Mouse (Mus musculus) cerebral cortex, adult 2 months (tissue): Measurements from ENCODE around the gene Strap.

ENCODE experiments used
- WGBS: fragments of 180-500 bp; shearing (Covaris S2); methylation state at CpG from one replicate; pipeline ENCODE4 v1.1.7; 2018; 5-methylcytosine and 5-hydroxymethylcytosine counted together

Strap gene

GRCm38 (mm10) chr6:137722220-137722931 is 12.5 kb upstream of the Strap start:
- WGBS, result 92% methylated on average over 15 of the region's 15 CpGs

- WGBS, result 3% methylated on average over 4 of the region's 4 CpGs
Measured at GRCm38 (mm10) chr6:137723898-137724297, 11.0 kb upstream of the Strap start.

- WGBS, result 2% methylated on average over 7 of the region's 7 CpGs
Measured at GRCm38 (mm10) chr6:137734460-137734845, 425 bp upstream of the Strap start.

- WGBS, result 7% methylated on average over 17 of the region's 17 CpGs
Measured at GRCm38 (mm10) chr6:137735671-137736238, 877 bp downstream of the Strap start.

DNA sequence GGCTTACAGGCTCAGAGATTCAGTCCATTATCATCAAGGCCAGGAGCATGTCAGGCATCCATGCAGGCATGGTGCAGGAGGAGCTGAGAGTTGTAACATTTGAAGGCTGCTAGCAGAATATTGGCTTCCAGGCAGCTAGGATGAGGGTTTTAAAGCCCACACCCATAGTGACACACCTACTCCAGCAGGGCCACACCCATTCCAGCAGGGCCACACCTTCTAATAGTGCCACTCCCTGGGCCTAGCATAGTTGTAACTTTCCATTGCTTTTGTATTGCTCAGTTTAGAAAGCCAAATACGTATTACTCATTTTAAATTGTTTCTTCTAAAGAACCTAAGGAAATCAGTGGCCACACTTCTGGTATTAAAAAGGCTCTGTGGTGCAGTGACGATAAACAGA is 6.1 kb downstream of the Strap start:
- WGBS, result 90% methylated on average over 2 of the region's 2 CpGs

DNA sequence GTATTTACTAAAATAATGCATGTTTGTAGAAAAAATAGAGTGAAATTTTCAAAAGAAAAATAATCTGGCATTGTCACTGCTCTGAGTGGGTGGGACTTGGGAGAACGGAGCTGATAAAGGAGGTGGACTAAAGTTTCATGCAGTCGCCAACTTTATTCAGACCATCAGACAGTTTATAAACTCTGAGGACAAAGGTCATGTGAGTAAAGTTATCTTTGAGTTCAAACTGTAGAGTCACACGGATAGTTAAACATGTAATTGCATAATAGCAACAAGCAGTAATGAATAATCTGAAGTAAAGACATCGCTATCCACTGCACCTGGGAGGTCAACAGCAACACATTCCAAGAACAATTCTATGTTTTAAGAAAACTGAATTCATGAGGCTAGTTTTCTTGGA is 9.8 kb downstream of the Strap start:
- WGBS, result 85% methylated on average over 4 of the region's 4 CpGs

DNA sequence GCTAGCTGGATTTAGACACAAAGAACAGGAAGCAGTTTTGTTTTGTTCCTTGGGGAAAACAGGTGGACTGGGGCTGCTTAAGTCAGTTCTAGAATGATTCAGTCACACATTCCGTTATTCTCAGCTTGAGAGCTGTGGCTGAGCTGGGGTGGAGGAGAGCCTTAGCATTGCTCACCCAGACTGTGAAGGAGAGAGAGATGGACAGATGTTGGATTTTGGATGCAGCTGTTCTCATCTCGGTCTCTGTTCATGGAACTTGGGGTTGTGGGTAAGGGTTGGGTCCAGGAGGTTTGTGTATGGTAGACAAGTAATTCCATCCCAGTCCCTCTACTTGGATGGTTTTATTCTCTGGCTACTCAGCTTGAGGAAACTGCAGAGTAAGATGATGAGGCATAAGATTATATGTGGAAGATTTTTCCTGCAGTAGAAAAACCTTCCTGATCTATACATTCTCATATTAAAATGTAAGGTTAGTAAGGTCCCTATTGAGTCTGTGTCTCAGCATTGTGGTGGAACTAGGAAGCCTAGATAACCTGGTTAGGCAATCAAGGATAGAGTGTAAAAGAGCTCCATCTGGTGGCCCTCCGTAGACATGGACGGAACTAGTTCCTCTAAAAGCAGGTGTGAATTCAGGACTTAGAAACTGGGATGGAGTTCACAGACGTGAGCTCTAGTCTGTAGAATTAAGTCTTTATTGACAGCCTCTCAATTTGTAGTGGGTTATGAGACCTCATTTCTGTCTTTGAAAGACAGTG is 12.5 kb downstream of the Strap start:
- WGBS, result 48% methylated on average over 5 of the region's 5 CpGs

- WGBS, result 88% methylated on average over 10 of the region's 10 CpGs
Measured at GRCm38 (mm10) chr6:137751551-137752274, 16.8 kb downstream of the Strap start.

DNA sequence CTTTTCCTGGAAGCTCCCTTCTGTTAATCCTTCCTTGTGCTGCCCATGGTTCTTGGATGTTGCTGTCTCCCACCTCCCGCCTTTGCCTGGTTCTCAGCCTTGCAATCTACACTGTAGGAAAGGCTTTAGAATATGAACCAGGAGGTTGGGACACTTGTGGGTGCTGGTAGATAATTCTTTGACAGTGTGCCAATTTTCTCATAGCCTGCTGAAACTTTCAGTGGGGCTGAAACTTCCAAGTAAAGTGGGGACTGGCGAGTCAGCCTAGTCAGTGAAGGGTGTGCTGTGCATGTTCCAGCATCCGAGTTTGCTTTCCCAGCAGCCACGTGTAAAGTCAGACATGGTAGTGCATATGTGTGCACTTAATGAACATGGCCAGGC is 17.4 kb downstream of the Strap start:
- 78% methylated on average over 4 of the region's 4 CpGs for WGBS

DNA sequence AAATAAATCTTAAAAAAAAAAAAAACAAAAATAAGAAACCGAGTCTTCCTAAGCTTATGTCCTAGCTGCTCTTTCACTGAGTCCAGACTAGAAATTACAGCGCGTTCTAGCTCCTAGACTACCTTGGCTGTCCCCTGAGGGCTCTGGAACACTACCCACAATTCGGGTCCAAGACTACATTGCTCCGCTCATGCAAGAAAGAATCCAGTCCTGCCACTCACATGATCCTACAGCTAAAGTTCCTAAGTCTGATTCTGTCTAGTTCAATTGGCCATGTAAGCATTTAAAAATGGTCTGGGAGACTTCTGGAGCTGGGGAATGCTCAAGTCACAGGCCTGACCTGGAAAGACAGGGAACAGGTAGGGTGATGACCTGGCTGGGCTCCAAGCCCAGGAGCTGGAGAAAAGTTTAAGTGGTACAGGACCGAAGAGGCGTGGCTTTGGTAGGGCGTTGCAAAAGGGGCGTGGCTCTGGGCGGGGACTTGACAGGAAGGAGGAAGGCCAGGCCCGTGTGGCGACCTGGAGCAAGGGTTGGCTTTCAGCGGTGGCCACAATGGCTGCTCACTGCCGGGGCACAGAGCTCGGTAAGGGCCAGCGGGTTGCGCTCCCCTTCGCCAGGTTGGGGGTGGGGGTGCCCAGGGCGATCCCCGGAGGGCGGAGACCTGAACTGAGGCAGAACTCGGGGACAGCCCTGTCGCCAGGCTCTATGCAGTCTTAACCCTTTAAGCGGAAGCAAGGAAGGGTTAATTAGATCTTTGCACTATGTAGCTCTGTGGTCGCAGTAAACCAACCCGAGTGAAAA is 19.4 kb downstream of the Strap start, which contains the start of gene Dera:
TSS of gene Dera (plus strand) at position 491 of the 801 bp plus-strand sequence.
- 12% methylated on average over 26 of the region's 26 CpGs for WGBS

GRCm38 (mm10) chr6:137754857-137755232 is 20.0 kb downstream of the Strap start:
- 3% methylated on average over 8 of the region's 8 CpGs for WGBS

GRCm38 (mm10) chr6:137756310-137756709 is 21.4 kb downstream of the Strap start:
- 66% methylated on average over 5 of the region's 5 CpGs for WGBS

DNA sequence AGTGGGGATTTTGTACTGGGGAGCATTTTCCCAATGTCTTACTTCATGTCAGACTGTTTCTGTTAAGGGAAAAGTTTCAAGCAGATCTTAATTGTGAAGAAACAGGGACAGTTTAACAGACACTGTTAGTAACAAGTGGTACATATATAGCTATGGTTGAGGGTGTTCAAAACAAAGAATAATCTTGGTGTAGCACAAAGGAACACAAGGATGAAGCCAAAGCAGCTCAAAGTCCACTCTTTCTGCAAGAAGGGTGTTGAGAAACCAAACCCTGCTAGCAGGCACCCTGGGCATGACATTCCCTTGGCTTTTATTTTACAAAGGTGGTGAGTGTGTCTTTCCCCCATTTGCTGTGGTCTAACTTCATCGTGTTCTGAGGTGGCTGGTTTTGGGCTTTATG is 23.0 kb downstream of the Strap start:
- WGBS, result 94% methylated on average over 1 of the region's 1 CpGs

DNA sequence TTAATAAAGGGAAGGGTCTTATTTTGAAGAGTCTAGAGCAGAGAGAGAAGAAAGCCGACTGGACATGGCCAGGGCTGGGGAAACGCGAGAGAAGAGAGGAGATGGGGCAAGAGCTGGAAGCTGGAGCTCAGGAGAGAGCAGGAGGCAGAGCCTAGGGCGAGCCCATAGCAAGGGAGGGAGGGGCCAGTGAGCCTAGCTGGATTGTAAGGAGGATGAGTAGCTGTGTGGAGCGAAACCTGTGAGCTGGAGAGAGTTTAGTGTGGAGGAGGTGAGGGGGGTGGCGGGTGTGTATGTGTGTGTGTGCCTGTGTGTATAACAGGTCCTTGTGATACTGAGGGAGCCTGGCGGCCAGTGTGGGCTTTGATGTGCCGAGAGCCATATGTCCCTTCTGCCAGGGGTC is 24.8 kb downstream of the Strap start:
- 60% methylated on average over 8 of the region's 8 CpGs for WGBS

GRCm38 (mm10) chr6:137760966-137761365 is 26.1 kb downstream of the Strap start:
- WGBS, result 28% methylated on average over 15 of the region's 15 CpGs

DNA sequence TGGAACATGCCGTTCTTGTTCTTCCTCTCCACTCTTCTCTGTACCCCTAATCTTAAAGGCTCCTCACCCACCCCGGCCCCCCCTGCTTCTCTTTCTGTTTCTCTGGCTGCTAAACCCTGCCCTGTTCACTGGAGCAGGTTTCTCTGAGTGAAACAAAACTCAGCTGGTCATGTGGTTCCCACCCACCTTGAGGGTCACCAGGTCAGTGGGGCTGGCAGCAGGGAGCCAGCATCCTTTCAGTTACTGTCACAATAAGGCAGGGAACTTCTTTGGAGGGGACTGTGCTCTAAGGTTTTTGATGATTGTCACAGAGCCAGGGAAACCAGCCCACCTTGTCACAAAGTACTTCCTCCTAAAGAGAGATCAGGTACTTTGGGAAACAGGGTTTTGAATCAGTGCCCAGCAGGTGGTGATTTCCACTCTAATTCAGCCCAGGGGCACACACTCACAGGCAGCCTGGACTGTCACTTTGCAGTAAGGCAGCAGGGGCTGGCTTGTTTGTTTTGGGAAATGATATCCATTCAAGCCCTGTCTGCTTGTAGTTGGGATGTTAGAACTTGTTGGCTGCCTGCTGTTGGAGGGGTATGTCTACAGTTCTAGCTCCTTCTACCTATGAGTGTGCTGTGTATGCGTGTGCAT is 29.8 kb downstream of the Strap start:
- 57% methylated on average over 3 of the region's 3 CpGs for WGBS

- WGBS, result 72% methylated on average over 3 of the region's 3 CpGs
Measured at GRCm38 (mm10) chr6:137771621-137772250, 36.9 kb downstream of the Strap start.

- 96% methylated on average over 8 of the region's 8 CpGs for WGBS
Measured at GRCm38 (mm10) chr6:137772918-137773636, 38.2 kb downstream of the Strap start.

DNA sequence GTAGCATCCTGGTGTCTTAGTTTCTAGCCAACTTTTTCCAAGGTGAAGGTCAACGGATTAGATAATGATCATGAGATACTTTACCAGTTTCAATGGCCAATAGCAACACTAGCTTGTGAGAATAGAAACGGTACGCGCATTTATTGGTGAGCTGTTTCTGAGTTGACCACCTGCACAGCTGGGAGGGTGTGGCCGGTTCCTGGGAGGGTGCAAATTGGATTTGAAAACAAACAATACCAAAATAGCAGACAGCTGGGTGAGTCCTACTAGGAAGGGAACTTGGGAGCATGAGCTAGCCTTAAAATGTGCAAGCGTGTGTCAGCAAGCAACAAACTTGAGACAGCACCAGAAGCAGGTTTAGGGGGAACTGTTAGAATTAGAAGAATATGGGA is 38.8 kb downstream of the Strap start:
- WGBS, result 84% methylated on average over 6 of the region's 6 CpGs

DNA sequence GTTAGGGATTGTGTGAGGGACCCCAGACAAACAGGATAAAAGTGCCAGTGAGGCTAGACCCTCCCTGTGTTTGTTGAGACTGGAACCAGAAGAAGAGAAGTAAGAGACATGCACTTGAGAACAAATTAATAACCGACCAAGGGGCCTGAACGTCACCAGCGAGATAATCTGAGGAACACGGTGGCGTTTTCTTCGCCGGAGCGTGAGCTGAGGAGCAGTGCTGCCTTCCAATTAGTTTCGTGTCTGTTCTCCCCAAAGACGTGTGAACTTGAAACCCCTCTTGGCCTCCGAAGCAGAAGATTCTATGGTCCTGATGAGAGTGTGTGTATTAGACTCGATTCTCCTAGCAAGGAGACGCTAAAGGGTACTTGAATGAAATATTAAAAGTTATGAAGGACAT is 39.3 kb downstream of the Strap start:
- WGBS, result 94% methylated on average over 13 of the region's 13 CpGs
